Mouse (Mus musculus) adrenal gland, postnatal 36 days (tissue): ENCODE data around the gene Nxnl1. TPM values are rescaled to one million over a fixed set of nuclear protein-coding genes. Genes with fewer than 3 reads are reported as not detected.
A peak's percentile ranks its signal among the peaks of the same experiment; 100 is the strongest.

Experiments used
- DNase-seq, 2 experiments: peaks; one replicate each; pipeline ENCODE4 v3.0.0; 2021; ENCODE audit warnings: mixed read lengths in 1 of 2
- total RNA-seq, 2 experiments: library from RNA; stranded (reverse); gene quantifications; 2 replicates each; pipeline ENCODE4 v1.2.3; 2021

The Nxnl1 gene
- total RNA-seq, 2 experiments from 2014 or later: 0.73 to 1.7 TPM

DNA sequence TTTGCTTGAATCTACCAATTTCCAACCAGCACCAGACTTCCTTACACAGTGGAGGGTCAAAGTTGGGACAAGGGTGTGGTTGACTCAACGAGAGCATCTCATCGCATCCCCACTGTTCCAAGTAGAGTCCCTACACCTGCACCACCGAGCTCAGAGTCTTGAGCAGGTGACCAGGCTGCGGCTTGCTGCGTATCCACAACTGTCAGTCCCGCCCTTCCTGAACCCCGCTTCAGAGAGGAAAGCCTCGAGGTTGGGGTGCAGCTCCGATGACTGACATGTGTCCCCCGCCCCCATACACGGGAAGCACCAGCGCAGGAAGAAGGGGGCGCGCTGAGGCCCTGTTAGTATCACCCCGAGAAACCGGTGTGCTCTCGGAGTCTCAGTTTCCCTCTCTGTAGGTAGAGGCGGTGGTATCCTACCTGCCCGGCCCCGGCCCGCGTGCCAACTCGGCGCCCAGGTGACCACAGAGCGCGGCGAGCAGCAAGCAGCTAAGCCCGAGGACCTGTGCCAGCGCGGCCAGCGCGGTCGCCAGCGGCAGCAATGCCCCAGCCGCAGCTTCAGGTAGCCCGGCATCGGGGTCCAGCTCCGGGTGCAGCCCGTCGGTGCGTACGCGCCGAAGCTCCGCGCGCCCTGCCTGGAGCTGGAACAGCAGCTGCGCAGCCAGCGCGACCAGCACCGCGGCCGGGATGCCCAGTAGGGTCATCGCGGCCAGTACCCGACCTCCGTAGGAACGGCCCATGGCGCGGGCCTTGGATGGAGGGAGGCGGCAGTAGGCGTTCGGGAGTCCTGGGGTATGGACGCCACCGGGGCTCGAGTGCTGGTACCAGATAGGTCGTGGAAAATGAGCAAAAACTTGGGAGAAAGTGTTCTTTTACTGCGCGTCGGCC is 8.1 kb downstream of the Nxnl1 start, which contains the start of gene Tmem221:
Gene Tmem221 (minus strand): TSS at position 801 of the 887 bp plus-strand sequence.
- peak; percentile 38 to 41 for DNase-seq

DNA sequence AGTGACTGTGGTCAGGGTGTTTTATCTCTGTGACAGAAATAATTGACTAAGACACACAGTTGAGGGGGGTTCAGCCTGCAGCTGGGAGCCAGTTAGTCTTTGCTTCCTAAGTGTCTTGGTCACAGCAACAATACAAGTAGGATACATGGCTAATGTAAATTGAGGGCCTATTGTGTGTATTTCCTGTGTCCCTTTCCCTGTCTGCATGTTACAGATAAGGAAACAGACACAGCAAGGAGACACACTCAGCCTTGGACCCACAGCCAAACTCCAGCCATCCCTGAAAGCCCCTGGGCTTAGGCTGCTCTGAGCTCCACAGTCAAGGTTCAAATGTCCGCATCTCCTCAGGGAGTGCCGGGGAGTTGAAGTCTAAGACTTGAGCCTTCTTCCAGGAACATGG is 11.8 kb downstream of the Nxnl1 start:
- no peak for DNase-seq

DNA sequence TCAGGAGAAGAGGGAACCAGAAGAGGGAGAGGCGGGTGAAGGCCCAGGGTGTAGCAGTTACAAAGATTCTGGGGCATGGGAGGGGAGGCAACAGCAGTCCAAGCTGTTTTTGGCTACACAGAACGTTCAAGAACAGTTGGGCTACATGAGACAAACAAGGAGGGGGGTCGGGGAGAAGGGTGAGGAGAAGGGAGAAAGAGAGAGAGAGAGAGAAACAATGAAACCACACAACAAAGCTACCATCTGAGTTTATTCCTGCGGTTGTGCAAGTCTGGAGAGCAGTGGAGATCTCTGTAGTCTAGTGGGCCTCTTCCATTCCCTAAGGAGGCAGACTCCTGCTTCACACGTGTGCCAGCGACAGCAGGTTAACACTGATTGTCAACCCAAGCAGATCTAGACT is 12.4 kb downstream of the Nxnl1 start:
- DNase-seq: no peak

DNA sequence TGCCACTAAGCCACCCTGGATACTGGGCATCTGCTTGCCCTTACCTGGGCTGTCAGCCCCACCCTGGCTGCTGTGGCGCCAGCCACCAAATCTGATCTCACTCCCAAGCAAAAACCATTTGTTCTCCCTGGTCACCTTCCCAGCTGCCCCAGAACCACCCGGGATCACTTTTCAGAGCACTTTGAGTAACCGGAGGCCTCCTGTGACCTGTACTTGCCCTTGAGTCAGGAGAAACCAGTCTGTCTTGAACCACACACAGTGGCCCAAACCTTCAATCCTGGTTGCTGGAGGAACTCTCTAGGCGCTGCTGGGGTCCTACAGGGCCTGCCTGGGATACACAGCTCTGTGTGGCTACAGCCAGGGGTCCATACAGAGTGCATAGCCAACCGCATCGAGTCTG is 13.6 kb downstream of the Nxnl1 start:
- no peak for DNase-seq

DNA sequence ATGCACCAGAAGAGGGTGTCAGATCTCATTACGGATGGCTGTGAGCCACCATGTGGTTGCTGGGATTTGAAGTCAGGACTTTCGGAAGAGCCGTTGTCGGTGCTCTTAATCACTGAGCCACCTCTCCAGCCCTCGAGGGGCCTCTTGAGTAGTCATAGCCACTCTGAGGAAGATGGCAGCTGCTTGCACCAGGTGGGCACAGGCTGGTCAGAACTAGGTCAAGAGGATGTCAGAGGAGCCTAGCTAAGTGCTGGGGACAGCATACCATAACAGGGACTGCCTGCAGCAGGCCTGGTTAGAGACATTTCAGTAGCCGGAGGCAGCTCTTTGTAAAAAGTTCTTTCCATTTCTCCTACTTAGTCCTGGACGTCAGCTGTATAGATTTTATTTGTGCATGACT is 15.6 kb downstream of the Nxnl1 start:
- no peak for DNase-seq

DNA sequence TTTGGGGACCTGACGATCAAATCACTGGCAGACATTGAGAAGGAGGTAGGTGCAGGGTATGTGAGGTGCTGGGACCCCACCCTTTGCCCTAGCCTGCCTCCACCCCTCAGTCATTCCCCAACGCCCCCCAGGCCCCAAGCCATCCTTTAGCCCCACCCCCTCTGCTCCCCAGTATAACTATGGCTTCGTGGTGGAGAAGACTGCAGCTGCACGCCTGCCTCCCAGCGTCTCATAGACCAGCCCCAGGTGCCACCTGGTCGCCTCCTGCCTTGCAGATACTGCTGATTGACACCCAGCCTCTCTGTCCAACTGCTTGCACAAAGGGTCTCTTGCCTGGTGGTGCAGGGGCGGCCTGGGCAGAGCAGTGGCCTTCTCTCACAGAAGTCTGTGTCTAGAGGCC is 18.8 kb downstream of the Nxnl1 start:
- DNase-seq: no peak

DNA sequence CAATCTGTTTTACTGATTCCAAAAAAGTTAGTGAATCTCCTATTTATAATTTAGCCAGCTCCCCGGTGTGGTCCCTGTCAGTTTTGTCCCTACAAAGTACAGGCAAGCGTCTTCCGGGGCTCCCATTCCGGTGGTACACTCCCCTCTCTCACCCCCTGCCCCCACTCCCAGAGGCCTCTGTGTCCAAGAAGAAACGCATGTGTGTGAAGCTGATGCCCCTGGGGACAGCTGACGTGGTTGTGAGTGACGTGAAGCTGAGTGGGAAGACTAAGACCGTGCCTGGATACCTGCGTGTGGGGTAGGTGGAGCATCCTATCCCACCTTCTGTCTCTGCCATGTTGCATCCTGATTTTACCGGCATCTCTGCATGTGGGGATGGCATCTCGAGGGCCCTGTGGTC is 21.3 kb downstream of the Nxnl1 start:
- DNase-seq: no peak

DNA sequence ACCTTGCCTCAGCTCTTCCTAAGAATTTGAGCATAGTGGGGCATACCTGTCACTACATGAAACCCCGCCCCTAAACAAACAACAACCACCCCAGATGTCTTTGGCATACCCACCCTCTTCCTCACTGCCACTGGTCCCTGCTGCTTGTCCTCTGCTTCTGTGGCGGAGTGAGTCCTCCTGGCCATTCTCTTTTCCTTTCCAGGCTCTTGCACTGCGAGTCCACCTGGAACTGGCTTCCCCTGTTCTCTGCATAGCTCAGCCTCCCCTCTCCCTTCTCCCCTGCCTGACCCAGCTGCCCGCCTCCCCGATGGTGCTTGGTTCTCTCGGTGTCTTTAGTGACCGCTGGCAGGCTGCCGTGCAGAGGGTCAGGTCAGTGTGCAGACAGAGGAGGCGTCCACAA is 22.6 kb downstream of the Nxnl1 start:
- no peak for DNase-seq

DNA sequence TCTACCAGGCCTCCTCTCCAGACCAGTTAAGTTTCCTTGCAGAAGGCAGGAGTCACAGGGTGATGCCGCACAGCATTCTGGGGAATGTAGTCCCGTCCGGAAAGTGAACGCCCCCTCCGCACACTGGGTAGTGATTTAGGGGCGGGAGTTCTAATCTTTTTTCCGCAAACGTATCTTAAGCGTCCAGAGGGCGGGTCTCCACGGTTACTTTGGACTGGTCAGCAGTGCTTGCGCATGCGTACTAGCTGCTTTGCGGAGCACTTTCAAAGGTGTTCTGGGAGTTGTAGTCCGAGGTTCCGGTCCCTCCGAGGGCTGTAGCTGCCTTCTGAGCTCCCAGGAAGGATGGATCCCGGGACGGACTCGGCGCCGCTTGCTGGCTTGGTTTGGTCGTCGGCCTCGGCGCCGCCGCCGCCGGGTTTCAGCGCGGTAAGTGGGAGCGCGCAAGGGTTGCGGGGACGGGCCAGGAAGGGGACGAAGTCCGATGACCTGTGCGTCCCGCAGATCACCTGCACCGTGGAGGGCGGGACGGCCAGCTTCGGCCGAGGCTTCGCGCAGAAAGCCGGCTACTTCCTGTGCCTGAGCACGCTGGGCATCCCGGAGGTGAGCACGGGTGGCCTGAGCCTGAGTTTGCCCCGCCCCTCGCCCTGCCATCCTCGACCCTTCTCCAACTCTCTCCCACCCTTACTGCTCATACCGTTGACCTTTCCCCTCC is 23.6 kb downstream of the Nxnl1 start, which contains the start of gene Mvb12a:
Gene Mvb12a (plus strand): TSS at position 291 of the 712 bp plus-strand sequence.
- DNase-seq: peak; percentile 96

DNA sequence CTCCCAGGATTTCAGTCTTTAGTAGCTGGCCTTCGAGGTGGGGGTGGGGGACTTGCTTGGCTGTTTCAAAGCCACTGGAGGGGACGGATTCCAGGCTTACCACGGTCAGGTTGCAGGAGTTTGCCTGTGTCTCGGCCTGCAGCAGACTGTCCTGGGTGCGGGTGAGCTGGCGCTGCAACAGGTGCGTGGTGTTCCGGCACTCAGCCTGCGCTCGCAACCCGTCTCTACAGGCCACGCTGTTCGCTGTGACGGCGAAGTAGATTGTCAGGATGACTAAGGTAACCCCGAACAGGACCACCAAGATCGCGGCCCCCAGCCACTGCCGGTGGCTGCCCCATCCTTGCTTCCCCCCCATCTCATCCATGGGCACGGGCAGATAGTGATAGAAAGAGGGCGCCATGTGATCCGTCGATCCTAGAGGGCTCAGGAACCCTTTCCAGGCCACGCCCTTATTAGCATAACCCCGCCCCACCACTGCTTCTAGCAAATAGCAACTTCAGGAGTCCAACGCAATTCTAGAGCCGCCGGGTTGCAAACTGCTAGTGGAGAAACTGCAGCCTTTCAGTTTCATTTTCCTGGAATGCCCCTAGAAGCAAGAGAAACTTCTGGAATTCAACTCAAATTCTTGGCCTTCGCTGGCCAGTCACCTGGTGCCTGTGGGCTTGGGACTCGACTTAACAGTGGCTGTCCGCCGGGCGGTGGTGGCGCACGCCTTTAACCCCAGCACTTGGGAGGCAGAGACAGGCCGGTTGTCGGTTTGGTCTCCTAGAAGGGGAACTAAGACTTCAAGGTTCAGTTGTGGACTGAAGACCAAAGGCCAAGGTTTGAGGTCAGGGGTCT is 29.2 kb downstream of the Nxnl1 start, which contains the start of gene Bst2:
Gene Bst2 (minus strand): TSS at position 429 of the 840 bp plus-strand sequence.
- DNase-seq: peak; percentile 93 to 95

DNA sequence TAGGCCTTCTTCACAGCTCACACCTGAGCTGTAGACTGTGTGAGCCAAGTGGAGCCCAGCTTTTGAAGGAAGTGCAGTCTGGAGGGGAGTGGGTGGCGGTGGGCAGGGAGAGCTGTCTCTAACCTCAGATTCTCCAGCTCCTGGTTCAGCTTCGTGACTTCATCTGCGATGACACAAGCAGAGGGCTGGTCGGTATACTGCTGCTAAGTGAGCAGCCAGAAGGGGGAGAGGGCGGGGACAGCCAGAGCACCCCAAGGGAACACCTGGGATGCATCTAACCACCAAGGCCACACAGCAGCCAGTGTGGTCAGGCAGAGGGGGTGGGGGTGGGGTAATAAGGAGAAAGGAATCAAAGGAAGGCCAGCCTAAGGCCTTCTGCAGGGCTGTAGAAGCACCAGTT is 30.7 kb downstream of the Nxnl1 start:
- no peak for DNase-seq

DNA sequence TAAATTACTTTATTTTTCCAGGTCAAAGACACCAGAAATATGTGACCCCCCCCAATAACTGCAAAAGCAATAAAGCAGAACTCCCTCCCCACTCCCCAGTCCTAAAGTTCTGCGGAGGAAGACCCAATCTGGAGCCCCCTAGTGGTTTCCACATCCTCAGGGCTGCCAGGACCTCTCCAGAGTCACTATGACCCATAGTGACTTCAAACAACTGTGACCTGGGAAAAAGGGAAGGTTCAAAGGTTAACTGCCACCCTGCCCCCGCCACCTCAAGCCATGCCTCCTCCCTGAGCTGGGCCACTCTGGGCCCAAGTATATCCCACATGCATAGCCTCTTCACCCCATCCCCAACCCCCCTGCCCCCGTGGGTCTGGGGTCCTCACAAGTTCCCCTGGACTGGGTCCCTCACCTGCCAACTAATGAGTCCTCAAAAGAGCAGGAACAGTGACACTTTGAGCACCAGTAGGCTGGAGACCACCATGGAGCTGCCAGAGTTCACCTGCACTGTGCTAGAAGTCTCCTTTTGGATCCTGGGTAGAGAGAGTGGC is 32.1 kb downstream of the Nxnl1 start:
- no peak for DNase-seq

DNA sequence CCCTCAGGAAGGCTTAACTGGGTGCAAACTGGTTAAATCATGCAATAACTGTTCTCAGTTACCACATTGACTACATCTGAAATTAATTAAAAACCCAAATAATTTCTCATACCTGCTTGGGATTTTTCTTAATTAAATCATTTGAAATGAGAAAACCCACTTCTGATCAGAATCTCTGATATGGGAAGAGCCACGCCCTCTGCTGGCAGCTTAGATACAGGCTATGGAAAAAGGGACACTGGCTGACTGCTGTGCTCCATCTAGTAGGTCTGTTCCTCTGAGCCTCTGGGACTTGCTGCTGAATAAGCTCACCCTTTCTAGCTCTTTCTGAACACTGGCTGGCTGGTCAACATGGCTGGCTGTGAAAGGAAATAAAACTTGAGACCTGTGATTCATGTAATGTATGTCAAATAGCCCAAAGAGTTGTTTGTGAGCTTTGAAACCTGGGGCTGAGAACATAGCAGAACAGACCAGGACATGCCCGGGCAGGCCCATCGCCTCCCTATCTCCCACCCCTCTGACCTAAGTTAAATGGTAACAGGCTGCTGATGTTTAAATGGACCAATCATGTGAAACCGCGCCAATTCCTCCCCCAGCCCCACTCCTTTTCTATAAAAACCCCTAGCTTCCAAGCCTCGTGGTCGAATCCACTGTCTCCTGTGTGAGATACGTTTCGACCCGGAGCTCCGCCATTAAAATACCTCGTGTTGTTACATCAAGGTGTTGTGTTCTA is 35.5 kb downstream of the Nxnl1 start:
- peak; percentile 37 to 58 for DNase-seq

DNA sequence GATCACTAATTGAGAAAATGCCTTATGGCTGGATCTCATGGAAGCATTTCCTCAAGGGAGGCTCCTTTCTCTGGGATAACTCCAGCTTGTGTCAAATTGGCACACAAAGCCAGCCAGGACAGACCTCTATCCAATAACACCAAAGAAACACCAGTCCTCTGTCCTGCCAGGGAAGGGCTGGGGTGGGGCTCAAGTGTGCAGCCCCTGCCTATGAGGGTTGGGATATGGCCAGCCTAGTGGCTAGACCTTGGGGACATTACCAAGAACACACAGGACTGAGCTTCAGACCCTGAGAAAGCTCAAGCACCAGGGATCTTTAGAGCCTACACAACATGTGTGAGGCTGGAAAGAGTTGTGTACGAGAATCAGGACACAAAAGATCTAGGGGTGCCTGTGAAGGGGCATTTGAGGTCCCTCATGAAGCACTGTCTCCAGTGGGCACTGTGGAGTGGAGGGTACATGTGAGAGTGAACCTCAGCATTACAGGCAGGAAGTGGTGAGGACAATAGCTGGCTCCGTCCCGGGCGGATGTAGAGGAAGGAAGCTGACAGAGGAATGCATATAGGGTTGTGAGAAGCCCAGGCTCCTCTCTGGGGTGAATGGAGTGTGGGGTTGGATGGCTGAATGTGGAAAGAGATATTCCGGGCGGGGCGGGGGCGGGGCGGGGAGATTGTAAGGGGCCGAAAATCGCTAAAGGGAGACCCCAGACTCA is 37.9 kb downstream of the Nxnl1 start:
- DNase-seq: peak in 1 of 2 experiments; percentile 37

DNA sequence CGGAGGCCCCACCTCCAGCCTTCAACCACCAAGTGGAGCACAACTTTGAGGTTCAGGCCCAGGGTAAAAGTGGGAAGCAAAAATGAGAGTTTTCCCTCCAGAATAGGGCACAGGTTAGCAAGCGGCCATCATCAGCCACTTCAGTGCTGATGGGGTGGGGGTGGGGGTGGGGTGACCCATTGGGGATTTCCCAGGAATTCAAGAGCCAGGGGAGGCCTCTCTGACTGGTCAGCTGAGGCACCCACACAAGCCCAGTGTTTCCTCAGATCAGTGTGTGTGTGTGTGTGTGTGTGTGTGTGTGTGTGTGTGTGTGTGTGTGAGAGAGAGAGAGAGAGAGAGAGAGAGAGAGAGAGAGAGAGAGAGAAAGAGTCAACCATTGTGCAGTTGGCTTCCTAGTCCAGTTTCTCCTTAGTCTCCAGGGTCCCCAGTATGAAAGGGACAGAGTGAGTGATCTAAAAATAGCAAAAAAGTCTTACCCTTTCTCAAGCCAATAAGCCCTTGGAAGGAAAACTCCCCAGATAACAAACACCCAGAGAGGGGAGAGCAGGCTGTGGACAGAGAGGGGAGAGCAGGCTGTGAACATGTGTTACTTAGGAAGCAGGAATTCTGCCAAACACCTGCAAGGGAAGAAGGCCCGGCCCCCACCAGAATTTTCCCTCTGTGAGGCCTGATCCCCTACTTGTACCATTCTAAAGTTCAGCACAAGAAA is 39.1 kb downstream of the Nxnl1 start:
- no peak for DNase-seq

DNA sequence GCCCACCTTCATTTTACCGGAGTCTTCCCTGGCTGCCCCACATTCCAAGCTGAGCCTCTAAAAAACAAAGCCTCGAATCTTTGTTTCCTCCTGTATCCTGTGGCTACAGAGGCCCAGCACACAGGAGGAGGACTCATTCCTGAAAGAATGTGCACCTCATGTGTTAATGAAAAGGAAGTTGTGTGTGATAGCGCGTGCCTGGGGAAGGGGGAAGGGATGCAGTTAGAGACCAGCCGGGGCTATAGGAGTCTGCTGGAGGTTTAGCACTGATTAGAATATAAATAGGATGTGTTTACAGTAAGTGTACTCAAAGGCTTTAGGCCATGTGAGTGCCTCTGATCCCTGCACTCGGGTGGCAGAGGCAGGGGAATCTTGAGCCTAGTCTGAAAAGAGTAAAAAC is 40.1 kb downstream of the Nxnl1 start:
- no peak for DNase-seq

DNA sequence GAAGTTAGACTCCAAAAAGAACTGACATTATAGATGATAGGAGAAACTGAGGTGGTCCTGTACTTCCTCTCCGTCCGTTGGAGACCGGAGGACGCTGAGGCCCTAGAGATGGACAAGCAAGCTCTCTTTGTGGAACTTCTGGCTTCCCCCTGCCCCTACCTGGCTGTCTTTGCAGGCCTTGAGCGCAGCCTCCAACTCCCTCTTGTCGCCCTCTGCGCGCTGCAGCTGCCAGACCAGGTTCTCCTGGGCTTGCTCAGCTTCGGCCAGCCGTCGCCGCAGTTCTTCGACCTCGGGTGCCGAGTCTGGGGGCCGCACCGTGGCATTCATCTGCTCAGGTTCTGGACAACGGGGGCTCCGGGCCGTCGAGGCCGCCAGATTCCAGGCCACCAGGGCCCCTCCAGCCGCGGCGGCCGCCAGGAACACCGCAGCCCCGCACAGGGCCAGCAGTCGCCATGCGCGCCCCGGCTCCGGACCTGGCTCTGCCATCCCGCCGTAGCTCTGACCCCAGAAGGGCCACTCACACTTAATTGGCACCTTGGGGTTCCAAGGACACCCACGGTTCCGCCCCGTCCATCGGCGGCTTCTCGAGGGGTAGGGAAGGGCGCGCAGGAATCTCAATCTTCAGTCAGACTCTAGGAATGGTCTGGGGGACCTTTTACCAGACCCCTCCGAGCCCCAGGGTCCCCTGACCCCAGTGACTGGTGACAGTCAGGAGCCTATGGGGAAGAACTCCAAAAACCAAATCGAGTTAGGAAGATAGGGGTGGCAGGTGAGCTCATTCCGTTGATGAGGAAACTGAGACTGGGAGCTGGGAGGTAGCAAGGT is 41.0 kb downstream of the Nxnl1 start, which contains the start of gene Ccdc194:
Gene Ccdc194 (minus strand): TSS at position 486 of the 825 bp plus-strand sequence.
- DNase-seq: no peak

DNA sequence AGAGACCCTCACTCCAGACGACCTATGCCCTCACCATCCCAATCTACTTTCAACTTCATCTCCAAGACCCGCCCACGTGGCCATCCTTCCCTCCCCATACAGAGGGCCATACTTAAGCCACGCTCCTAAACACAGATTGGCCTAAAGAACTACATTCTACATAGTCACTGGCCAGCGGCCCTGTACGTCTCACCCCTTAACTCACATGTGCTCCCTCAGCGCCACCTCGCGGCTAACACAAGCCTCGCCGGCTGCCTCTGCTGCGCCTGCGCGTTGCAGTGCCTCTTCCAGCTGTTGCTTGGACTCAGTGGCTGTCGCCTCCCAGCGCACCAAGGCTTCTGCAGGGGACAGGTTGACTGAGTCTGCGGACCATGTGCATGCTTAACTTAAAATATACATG is 44.8 kb downstream of the Nxnl1 start:
- peak; percentile 96 for DNase-seq
